16 mouse cellular contexts compared by ENCODE assay signal in genomic region chr5:103928196-103928550, GRCm38 (mm10). TPM values are rescaled to one million over a fixed set of nuclear protein-coding genes. Genes with fewer than 3 reads are reported as not detected.
DNase-seq lines count a peak whose midpoint lies in the region; ATAC-seq and TF ChIP-seq lines count a peak whose summit lies in the region.
"Had no signal": no experiment of that assay in that cellular context is flagged by ENCODE, and none has a peak within 500 bp of the region (broad histone marks: within the 10 kb centered on the region; RNA-seq: fewer than 3 reads in every experiment).

No protein-coding gene starts in this region.

- no peak overlapping the region for H3K4me3 ChIP-seq in heart, postnatal 0 days (ENCODE audit: low read depth, low read length)
- H3K4me3 ChIP-seq in heart, adult 2 months: no peak overlapping the region
- peak overlapping the region; percentile 31; the same call in 1 of the 2 replicates for H3K4me3 ChIP-seq in lung, postnatal 0 days (ENCODE audit: low read depth, low read length)
- H3K4me3 ChIP-seq in embryonic facial prominence, embryonic 14.5 days (ENCODE audit: low read depth, low read length): no peak overlapping the region
- peak overlapping the region; percentile 4; the same call in 1 of the 2 replicates for H3K4me3 ChIP-seq in small intestine, adult 2 months (ENCODE audit: low read depth, low read length)

- no peak for DNase-seq in heart, postnatal 0 days (ENCODE audit: low spot score)
- no peak for DNase-seq in heart, adult 2 months
- peak; percentile 67 for DNase-seq in lung, postnatal 0 days (ENCODE audit: low spot score)
- no peak for DNase-seq in lung, postnatal 4 days
- DNase-seq in embryonic facial prominence, embryonic 14.5 days (ENCODE audit: low spot score): no peak
- DNase-seq in frontal cortex, postnatal 25 days (ENCODE audit: low spot score in 2 of 2): no peak
- no peak for DNase-seq in c-Kit-positive CD71-positive TER-119-positive erythroid progenitor cells, embryonic 14.5 days (ENCODE audit: low spot score)
- DNase-seq: right cerebral cortex, postnatal 4 days; thymus, postnatal 4 days had no signal

- H3K9ac ChIP-seq in heart, postnatal 0 days (replicated peaks; ENCODE audit: low read depth, low read length): peak overlapping the region; percentile 73; the same call in 1 of the 2 replicates
- H3K9ac ChIP-seq in heart, adult 2 months (ENCODE audit: low read depth, low read length): no peak overlapping the region
- H3K9ac ChIP-seq in lung, postnatal 0 days (replicated peaks; ENCODE audit: low read depth): no peak overlapping the region
- no peak overlapping the region for H3K9ac ChIP-seq in embryonic facial prominence, embryonic 14.5 days (ENCODE audit: low read depth, low read length)

- H3K9me3 ChIP-seq in heart, postnatal 0 days (replicated peaks; ENCODE audit: control insufficient read depth, low read length): no peaks in the 10 kb centered on the region
- no peaks in the 10 kb centered on the region for H3K9me3 ChIP-seq in lung, postnatal 0 days (ENCODE audit: low read length)
- 0 out of 2 replicates have a peak, but pooled peaks cover 4% of the 10 kb centered on the region for H3K9me3 ChIP-seq in embryonic facial prominence, embryonic 14.5 days (ENCODE audit: control insufficient read depth, low read length)

- H3K36me3 ChIP-seq in heart, postnatal 0 days (replicated peaks; ENCODE audit: control insufficient read depth, insufficient read depth, low read length): no peaks in the 10 kb centered on the region
- H3K36me3 ChIP-seq in heart, adult 2 months (ENCODE audit: control insufficient read depth, insufficient read depth, low read length): no peaks in the 10 kb centered on the region
- H3K36me3 ChIP-seq in lung, postnatal 0 days (ENCODE audit: insufficient read depth, low read length): no peaks in the 10 kb centered on the region
- H3K36me3 ChIP-seq in embryonic facial prominence, embryonic 14.5 days (ENCODE audit: control insufficient read depth, insufficient read depth, low read length): no peaks in the 10 kb centered on the region
- no peaks in the 10 kb centered on the region for H3K36me3 ChIP-seq in small intestine, adult 2 months (ENCODE audit: control insufficient read depth, insufficient read depth, low read length)
- H3K36me3 ChIP-seq: hindbrain, embryonic 10.5 days had no signal

- peak overlapping the region; percentile 69 for H3K4me2 ChIP-seq in heart, postnatal 0 days (ENCODE audit: low read depth, low read length)
- peak overlapping the region; percentile 70 for H3K4me2 ChIP-seq in lung, postnatal 0 days (replicated peaks; ENCODE audit: low read depth, low read length)
- H3K4me2 ChIP-seq in embryonic facial prominence, embryonic 14.5 days (ENCODE audit: low read depth, low read length): peak overlapping the region; percentile 56

- no peak for TF ChIP-seq POLR2A in heart, adult 2 months (IDR thresholded peaks at IDR 0.05; ENCODE audit: insufficient read depth, low read depth, low read length)
- TF ChIP-seq POLR2A in small intestine, adult 2 months (IDR thresholded peaks at IDR 0.05; ENCODE audit: low read depth, low read length): no peak

- ATAC-seq in heart, postnatal 0 days (ENCODE audit: insufficient read depth, low read depth): 0 out of 2 replicates have a peak, but pooled peaks have one; percentile 9
- ATAC-seq in lung, postnatal 0 days: peak; percentile 66
- no peak for ATAC-seq in embryonic facial prominence, embryonic 14.5 days (ENCODE audit: low read depth)

- H3K27me3 ChIP-seq in heart, postnatal 0 days (ENCODE audit: control insufficient read depth, insufficient read depth, low read length): no peaks in the 10 kb centered on the region
- no peaks in the 10 kb centered on the region for H3K27me3 ChIP-seq in heart, adult 2 months (ENCODE audit: control insufficient read depth, insufficient read depth, low read length)
- no peaks in the 10 kb centered on the region for H3K27me3 ChIP-seq in lung, postnatal 0 days (replicated peaks; ENCODE audit: insufficient read depth, low read length)
- no peaks in the 10 kb centered on the region for H3K27me3 ChIP-seq in embryonic facial prominence, embryonic 14.5 days (replicated peaks; ENCODE audit: control insufficient read depth, insufficient read depth, low read length)
- no peaks in the 10 kb centered on the region for H3K27me3 ChIP-seq in small intestine, adult 2 months (ENCODE audit: control insufficient read depth, insufficient read depth, low read length)
- H3K27me3 ChIP-seq: Patski had no signal

- TF ChIP-seq CTCF in heart, postnatal 0 days (IDR thresholded peaks at IDR 0.05; ENCODE audit: low read depth): no peak
- no peak for TF ChIP-seq CTCF in heart, adult 2 months (IDR thresholded peaks at IDR 0.05)
- TF ChIP-seq CTCF in lung, postnatal 0 days (IDR thresholded peaks at IDR 0.05): no peak
- TF ChIP-seq CTCF in small intestine, adult 2 months (IDR thresholded peaks at IDR 0.05; ENCODE audit: extremely low read depth, insufficient read length, insufficient replicate concordance, low read depth, low read length): no peak

- no peaks in the 10 kb centered on the region for H3K4me1 ChIP-seq in heart, postnatal 0 days (ENCODE audit: control insufficient read depth, insufficient read depth)
- peaks cover 1% of the 10 kb centered on the region; the same call in 1 of the 2 replicates for H3K4me1 ChIP-seq in heart, adult 2 months (ENCODE audit: control insufficient read depth, insufficient read depth, low read length)
- peaks cover 6% of the 10 kb centered on the region; the same call in 1 of the 2 replicates for H3K4me1 ChIP-seq in lung, postnatal 0 days (ENCODE audit: insufficient read depth, low read depth, low read length)
- 0 out of 2 replicates have a peak, but pooled peaks cover 10% of the 10 kb centered on the region for H3K4me1 ChIP-seq in embryonic facial prominence, embryonic 14.5 days (ENCODE audit: control insufficient read depth, insufficient read depth, low read length)
- H3K4me1 ChIP-seq in small intestine, adult 2 months (ENCODE audit: control insufficient read depth, insufficient read depth, insufficient read length, low read length): no peaks in the 10 kb centered on the region

- no peaks in the 10 kb centered on the region for H3K79me2 ChIP-seq in heart, adult 2 months (replicated peaks; ENCODE audit: control insufficient read depth, insufficient read depth, low read length)

- H3K27ac ChIP-seq in heart, postnatal 0 days (ENCODE audit: low read depth): peak overlapping the region; percentile 76
- H3K27ac ChIP-seq in heart, adult 2 months: no peak overlapping the region; the same call in 1 of the 2 replicates
- H3K27ac ChIP-seq in lung, postnatal 0 days (ENCODE audit: low read length): peak overlapping the region; percentile 62; the same call in 1 of the 2 replicates
- 0 out of 2 replicates have a peak overlapping the region, but pooled peaks have one; percentile 42 for H3K27ac ChIP-seq in embryonic facial prominence, embryonic 14.5 days (replicated peaks; ENCODE audit: low read depth, low read length)
- no peak overlapping the region for H3K27ac ChIP-seq in small intestine, adult 2 months (ENCODE audit: insufficient read depth, low read depth, low read length)

- TF ChIP-seq EP300 in heart, postnatal 0 days (IDR thresholded peaks at IDR 0.05; ENCODE audit: low read depth): no peak
- TF ChIP-seq EP300 in heart, adult 2 months (IDR thresholded peaks at IDR 0.05; ENCODE audit: insufficient read depth, low read depth, low read length): no peak
- TF ChIP-seq EP300 in lung, postnatal 0 days (IDR thresholded peaks at IDR 0.05): no peak

- intact Hi-C loops in heart, adult 2 months (cut with DNase I): loop anchor here (5.0 kb wide), 1 partner anchor 251 kb away; no protein-coding TSS in a partner anchor

- WGBS in heart, postnatal 0 days: 69% methylated on average over 7 of the region's 7 CpGs
- 67% methylated on average over 7 of the region's 7 CpGs for WGBS in heart, adult 2 months
- 30% methylated on average over 7 of the region's 7 CpGs for whole genome bisulfite sequencing in lung, postnatal 0 days
- 69% methylated on average over 7 of the region's 7 CpGs for WGBS in embryonic facial prominence, embryonic 14.5 days
- WGBS in small intestine, adult 2 months: 17% methylated on average over 7 of the region's 7 CpGs

RNA-seq across cellular contexts. Expression of gene Klhl8, which starts 17.1 kb away (rescaled TPM):
- total RNA-seq in heart, postnatal 0 days (2014; rRNA removed; ENCODE audit: low replicate concordance): 7.4 and 12.8 TPM in 2 replicates
- 10.9 and 11.3 TPM in 2 replicates for polyA plus RNA-seq in heart, postnatal 0 days (2015; fragmentation: Nextera tagmentation; extraction: Ambion mirVana)
- total RNA-seq in heart, adult 2 months (2021): 10 to 100 TPM; 11.0 to 12.1 TPM
- 7.7 and 16.6 TPM in 2 replicates for polyA plus RNA-seq in heart, adult 2 months (2012; rRNA removed)
- 7.1 and 8.0 TPM in 2 replicates for polyA plus RNA-seq in lung, postnatal 0 days (2015; fragmentation: Nextera tagmentation; extraction: Ambion mirVana)
- polyA plus RNA-seq in embryonic facial prominence, embryonic 14.5 days (2014; fragmentation: Nextera tagmentation; extraction: Ambion mirVana): 12.2 and 13.9 TPM in 2 replicates
- polyA plus RNA-seq in small intestine, adult 2 months (2012; rRNA removed): 0.84 and 0.96 TPM in 2 replicates

RNA-seq across cellular contexts. Expression of gene Hsd17b13, which starts 49.0 kb away (rescaled TPM):
- not detected in 2 replicates for total RNA-seq in heart, postnatal 0 days (2014; rRNA removed; ENCODE audit: low replicate concordance)
- polyA plus RNA-seq in heart, postnatal 0 days (2015; fragmentation: Nextera tagmentation; extraction: Ambion mirVana): 0.08 TPM in 1 of 2 replicates, not detected in the other
- not detected for total RNA-seq in heart, adult 2 months (2021)
- 0.32 TPM in 1 of 2 replicates, not detected in the other for polyA plus RNA-seq in heart, adult 2 months (2012; rRNA removed)
- polyA plus RNA-seq in lung, postnatal 0 days (2015; fragmentation: Nextera tagmentation; extraction: Ambion mirVana): 0.20 TPM in 1 of 2 replicates, not detected in the other
- polyA plus RNA-seq in embryonic facial prominence, embryonic 14.5 days (2014; fragmentation: Nextera tagmentation; extraction: Ambion mirVana): 0.15 and 0.26 TPM in 2 replicates
- polyA plus RNA-seq in small intestine, adult 2 months (2012; rRNA removed): 5.7 and 6.0 TPM in 2 replicates
- total RNA-seq: adrenal gland, adult 18-20 months; common myeloid progenitor, adult 5-6 weeks; layer of hippocampus, adult 8-10 months; megakaryocyte-erythroid progenitor cell, adult 5-6 weeks had no signal
- polyA plus RNA-seq: hindbrain, embryonic 10.5 days; Patski had no signal

Comparison
In these comparisons a context has a peak if more than half of its experiments do, and no peak if none do; other contexts are left out.
1. H3K27ac ChIP-seq: peak in heart, postnatal 0 days (single experiment), lung, postnatal 0 days (single experiment) and embryonic facial prominence, embryonic 14.5 days (single experiment); none in heart, adult 2 months (single experiment) and small intestine, adult 2 months (single experiment).
2. H3K4me3 ChIP-seq: peak in lung, postnatal 0 days (single experiment) and small intestine, adult 2 months (single experiment); none in heart, postnatal 0 days (single experiment), heart, adult 2 months (single experiment) and embryonic facial prominence, embryonic 14.5 days (single experiment).
3. Peak in every context shown above with its lines, with median percentiles within 50 percentile points of each other: H3K4me2 ChIP-seq.